Mouse (Mus musculus) liver, embryonic 15.5 days (tissue): ENCODE measurements around the gene Efna5. TPM values are rescaled to one million over a fixed set of nuclear protein-coding genes. Genes with fewer than 3 reads are reported as not detected.

ENCODE experiments used
- ATAC-seq: fragments of 200-750 bp; cut with Nextera tagmentation; 2 replicates; pipeline ENCODE4 v1.8.0; 2017; ENCODE audit warnings: moderate number of reproducible peaks, mild to moderate bottlenecking, moderate library complexity; ENCODE audit not compliant: insufficient read depth
- H3K27ac ChIP-seq: fragments of 300-500 bp; sonication (generic); replicated peaks from 2 replicates; pipeline ENCODE4 v1.5.1; 2015; ENCODE audit warnings: mild to moderate bottlenecking, inconsistent platforms
- H3K27me3 ChIP-seq: fragments of 300-500 bp; sonication (generic); 2 replicates; pipeline ENCODE4 v1.6.1; 2015; ENCODE audit warnings: mild to moderate bottlenecking, inconsistent platforms
- H3K36me3 ChIP-seq: fragments of 300-500 bp; sonication (generic); replicated peaks from 2 replicates; pipeline ENCODE4 v1.6.1; 2015; ENCODE audit warnings: moderate library complexity, mild to moderate bottlenecking, inconsistent platforms
- H3K4me1 ChIP-seq: fragments of 300-500 bp; sonication (generic); replicated peaks from 2 replicates; pipeline ENCODE4 v1.6.1; 2015; ENCODE audit warnings: inconsistent platforms
- H3K4me2 ChIP-seq: fragments of 300-500 bp; sonication (generic); 2 replicates; pipeline ENCODE4 v1.6.1; 2015; ENCODE audit warnings: moderate library complexity, mild to moderate bottlenecking, inconsistent platforms
- H3K4me3 ChIP-seq: fragments of 300-500 bp; sonication (generic); replicated peaks from 2 replicates; pipeline ENCODE4 v1.5.1; 2015; ENCODE audit warnings: mild to moderate bottlenecking, inconsistent platforms
- H3K9ac ChIP-seq: fragments of 300-500 bp; sonication (generic); 2 replicates; pipeline ENCODE4 v1.6.1; 2015; ENCODE audit warnings: moderate library complexity, mild to moderate bottlenecking, inconsistent platforms
- H3K9me3 ChIP-seq: fragments of 300-500 bp; sonication (generic); replicated peaks from 2 replicates; pipeline ENCODE4 v1.6.1; 2016; ENCODE audit warnings: inconsistent platforms
- WGBS: fragments of 180-500 bp; shearing (Covaris S2); methylation state at CpG from one replicate; pipeline ENCODE4 v1.1.7; 2015; ENCODE audit warnings: mixed read lengths; ENCODE audit not compliant: insufficient replicate concordance; 5-methylcytosine and 5-hydroxymethylcytosine counted together
- polyA plus RNA-seq: library from polyadenylated mRNA; unstranded; fragments of >200 nt; fragmentation: Nextera tagmentation; extraction: Ambion mirVana; gene quantifications from 2 replicates; pipeline ENCODE4 v1.2.1, GENCODE M21; 2015

Efna5 gene
- polyA plus RNA-seq, 1 experiment from 2014 or later, result 1.6 TPM

GRCm38 (mm10) chr17:62818821-62819220, 62.3 kb downstream of the Efna5 start:
- no peaks in the 10 kb centered on the region for H3K4me1 ChIP-seq
- no peak for ATAC-seq
- no peaks in the 10 kb centered on the region for H3K27me3 ChIP-seq
- no peak overlapping the region for H3K4me2 ChIP-seq
- 24% methylated on average over 8 of the region's 8 CpGs for WGBS
- no peaks in the 10 kb centered on the region for H3K9me3 ChIP-seq
- H3K27ac ChIP-seq, result no peak overlapping the region
- H3K4me3 ChIP-seq, result no peak overlapping the region
- H3K36me3 ChIP-seq, result no peaks in the 10 kb centered on the region
- no peak overlapping the region for H3K9ac ChIP-seq

DNA sequence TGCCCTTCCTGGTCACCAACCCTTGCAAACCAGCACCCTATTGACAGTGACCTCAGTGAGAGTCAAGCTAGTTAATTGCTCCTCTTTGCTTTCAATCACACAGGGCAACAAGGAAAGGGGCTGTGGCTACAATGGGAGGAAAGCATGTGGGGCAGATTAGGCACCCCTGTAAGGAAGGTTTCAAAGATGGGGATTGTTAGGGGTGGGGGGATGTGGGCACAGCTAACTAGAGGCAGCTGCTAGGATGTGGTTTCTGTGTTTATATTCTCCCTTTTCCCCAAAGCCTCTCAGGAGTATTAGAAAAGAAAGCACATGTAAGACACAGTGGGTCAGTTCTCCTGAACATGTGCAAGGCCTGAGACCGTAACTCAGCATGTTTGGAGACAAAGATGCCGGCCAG, 62.8 kb downstream of the Efna5 start:
- Histone ChIP-seq H3K9ac (no peak overlapping the region), H3K4me2 (no peak overlapping the region), H3K4me3 (no peak overlapping the region), H3K27ac (no peak overlapping the region), H3K36me3 (no peaks in the 10 kb centered on the region), H3K4me1 (no peaks in the 10 kb centered on the region), H3K9me3 (no peaks in the 10 kb centered on the region), H3K27me3 (no peaks in the 10 kb centered on the region)
- WGBS, result 58% methylated on average over 2 of the region's 2 CpGs
- ATAC-seq, result no peak

- H3K4me3 ChIP-seq, result no peak overlapping the region
Measured at GRCm38 (mm10) chr17:62816879-62817278, 64.2 kb downstream of the Efna5 start.

GRCm38 (mm10) chr17:62813461-62813860, 67.7 kb downstream of the Efna5 start:
- no peaks in the 10 kb centered on the region for H3K27me3 ChIP-seq
- WGBS, result 30% methylated on average over 6 of the region's 6 CpGs
- ATAC-seq, result no peak
- H3K4me3 ChIP-seq, result no peak overlapping the region
- H3K9ac ChIP-seq, result no peak overlapping the region
- no peaks in the 10 kb centered on the region for H3K4me1 ChIP-seq
- H3K4me2 ChIP-seq, result no peak overlapping the region
- no peaks in the 10 kb centered on the region for H3K9me3 ChIP-seq
- no peak overlapping the region for H3K27ac ChIP-seq
- H3K36me3 ChIP-seq, result no peaks in the 10 kb centered on the region

More at GRCm38 (mm10) chr17:62816879-62817278, 64.2 kb downstream of the Efna5 start:
- H3K4me2 ChIP-seq, result no peak overlapping the region
- ATAC-seq, result no peak
- H3K9me3 ChIP-seq, result no peaks in the 10 kb centered on the region
- H3K27ac ChIP-seq, result no peak overlapping the region
- WGBS, result 27% methylated on average over 10 of the region's 10 CpGs
- no peak overlapping the region for H3K9ac ChIP-seq
- no peaks in the 10 kb centered on the region for H3K27me3 ChIP-seq
- no peaks in the 10 kb centered on the region for H3K4me1 ChIP-seq
- H3K36me3 ChIP-seq, result no peaks in the 10 kb centered on the region

- ATAC-seq, result no peak
- Histone ChIP-seq H3K36me3 (no peaks in the 10 kb centered on the region), H3K4me3 (no peak overlapping the region), H3K4me2 (no peak overlapping the region), H3K4me1 (no peaks in the 10 kb centered on the region), H3K27me3 (no peaks in the 10 kb centered on the region), H3K27ac (no peak overlapping the region), H3K9ac (no peak overlapping the region), H3K9me3 (no peaks in the 10 kb centered on the region)
- 58% methylated on average over 4 of the region's 4 CpGs for WGBS
Measured at GRCm38 (mm10) chr17:62807891-62808290, 73.2 kb downstream of the Efna5 start.

DNA sequence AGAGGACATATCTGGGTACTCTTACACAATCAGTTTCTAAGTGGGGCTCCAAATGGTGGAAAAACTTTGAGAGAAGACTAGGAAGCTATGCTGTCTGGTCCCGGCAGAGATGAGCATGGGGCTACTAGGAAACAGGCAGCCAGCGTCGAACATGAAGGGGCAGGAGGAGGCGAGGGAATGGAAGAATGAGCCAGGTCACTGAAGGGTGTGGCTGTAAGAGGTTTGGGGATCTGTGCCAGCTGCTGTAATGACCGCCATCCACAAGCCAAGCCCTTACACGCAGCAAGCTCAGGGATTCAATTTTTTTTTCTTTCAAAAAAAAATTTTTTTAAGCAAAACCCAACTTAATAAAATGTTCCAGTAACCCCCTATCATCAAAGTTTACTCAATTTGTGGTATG, 74.5 kb downstream of the Efna5 start:
- H3K27me3 ChIP-seq, result no peaks in the 10 kb centered on the region
- no peak for ATAC-seq
- no peak overlapping the region for H3K4me3 ChIP-seq
- H3K9ac ChIP-seq, result no peak overlapping the region
- WGBS, result 64% methylated on average over 6 of the region's 6 CpGs
- no peaks in the 10 kb centered on the region for H3K36me3 ChIP-seq
- H3K9me3 ChIP-seq, result no peaks in the 10 kb centered on the region
- H3K27ac ChIP-seq, result no peak overlapping the region
- H3K4me1 ChIP-seq, result no peaks in the 10 kb centered on the region
- H3K4me2 ChIP-seq, result no peak overlapping the region

DNA sequence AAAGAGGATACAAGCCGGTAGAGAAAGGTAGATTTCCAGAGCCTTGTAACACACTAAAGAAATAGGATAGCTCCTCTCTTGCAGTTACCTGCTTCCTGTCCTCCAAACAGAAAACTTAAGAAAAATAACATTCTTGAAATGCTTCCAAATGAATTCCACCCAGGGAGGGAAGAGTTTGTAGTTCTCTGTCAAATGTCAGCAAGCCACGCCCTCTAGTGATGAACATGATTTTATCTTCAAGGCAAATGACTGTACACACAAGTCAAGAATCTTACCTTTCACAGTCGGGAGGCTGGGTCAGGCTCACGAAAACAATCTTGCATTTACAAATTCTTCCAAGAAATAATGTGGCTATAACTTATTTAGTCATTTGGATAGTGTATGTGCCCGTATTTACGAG, 78.4 kb downstream of the Efna5 start:
- no peak overlapping the region for H3K27ac ChIP-seq
- ATAC-seq, result no peak
- 63% methylated on average over 6 of the region's 6 CpGs for WGBS
- H3K4me3 ChIP-seq, result no peak overlapping the region
- H3K9ac ChIP-seq, result no peak overlapping the region
- H3K4me1 ChIP-seq, result no peaks in the 10 kb centered on the region
- H3K36me3 ChIP-seq, result no peaks in the 10 kb centered on the region
- H3K27me3 ChIP-seq, result no peaks in the 10 kb centered on the region
- H3K4me2 ChIP-seq, result no peak overlapping the region
- no peaks in the 10 kb centered on the region for H3K9me3 ChIP-seq

GRCm38 (mm10) chr17:62797272-62797671, 83.8 kb downstream of the Efna5 start:
- 76% methylated on average over 3 of the region's 3 CpGs for WGBS
- no peak for ATAC-seq

DNA sequence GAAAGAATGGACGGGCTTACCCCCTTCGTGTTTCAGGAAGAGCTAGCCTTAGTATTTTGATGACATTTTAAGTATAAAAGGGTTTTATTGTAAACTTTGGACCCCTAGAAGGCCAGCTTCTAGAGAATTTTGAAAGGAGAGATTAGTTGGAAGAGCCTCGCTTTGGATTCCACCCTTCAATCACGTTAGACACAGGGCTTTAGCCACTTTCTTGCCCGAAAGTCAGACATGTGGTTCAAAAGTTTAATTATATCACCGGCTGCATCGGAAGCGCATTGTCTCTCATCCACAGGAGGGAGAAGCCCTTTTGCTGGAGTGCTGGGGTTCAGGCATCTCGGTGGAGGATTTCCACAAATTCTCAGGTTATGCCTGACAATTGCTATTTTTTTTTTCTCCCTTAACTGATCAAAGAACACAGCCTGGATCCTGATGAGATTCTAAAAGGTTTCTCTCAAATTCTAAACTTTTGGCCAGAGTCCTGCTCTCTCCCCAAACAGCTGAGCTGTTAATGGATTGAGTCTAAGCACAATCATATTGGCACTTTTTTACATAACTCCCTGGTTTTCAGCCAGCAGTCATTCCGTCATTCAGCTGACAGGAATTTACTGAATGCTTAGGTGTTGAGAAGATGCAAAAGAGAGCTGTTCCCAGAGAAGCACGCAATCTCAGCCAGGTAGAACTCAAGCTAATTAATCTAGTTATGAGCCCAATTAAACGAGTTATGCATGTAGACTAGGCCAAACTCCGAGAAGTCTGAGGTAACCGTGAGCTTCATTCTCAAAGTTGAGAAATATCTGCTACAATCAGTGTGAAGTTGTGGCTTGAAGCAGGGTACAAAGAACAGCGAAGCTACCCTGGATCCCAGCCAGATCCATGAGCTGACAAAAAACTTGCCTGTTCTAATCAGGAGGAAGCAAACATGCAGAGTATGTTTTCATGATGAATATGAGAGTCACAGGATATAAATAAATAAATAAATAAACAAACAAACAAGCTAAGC, 91.5 kb downstream of the Efna5 start:
- no peak overlapping the region for H3K27ac ChIP-seq
- no peak overlapping the region for H3K4me3 ChIP-seq
- ATAC-seq, result no peak
- no peaks in the 10 kb centered on the region for H3K9me3 ChIP-seq
- H3K4me2 ChIP-seq, result no peak overlapping the region
- 0 out of 2 replicates have a peak, but pooled peaks cover 3% of the 10 kb centered on the region for H3K27me3 ChIP-seq
- no peaks in the 10 kb centered on the region for H3K36me3 ChIP-seq
- no peaks in the 10 kb centered on the region for H3K4me1 ChIP-seq
- WGBS, result 49% methylated on average over 15 of the region's 15 CpGs
- no peak overlapping the region for H3K9ac ChIP-seq

More at GRCm38 (mm10) chr17:62797272-62797671, 83.8 kb downstream of the Efna5 start:
- H3K27ac ChIP-seq, result no peak overlapping the region
- H3K9ac ChIP-seq, result no peak overlapping the region
- H3K4me1 ChIP-seq, result no peaks in the 10 kb centered on the region
- H3K36me3 ChIP-seq, result no peaks in the 10 kb centered on the region
- no peak overlapping the region for H3K4me2 ChIP-seq
- no peak overlapping the region for H3K4me3 ChIP-seq
- no peaks in the 10 kb centered on the region for H3K27me3 ChIP-seq
- no peaks in the 10 kb centered on the region for H3K9me3 ChIP-seq

GRCm38 (mm10) chr17:62788783-62789182, 92.3 kb downstream of the Efna5 start:
- no peak for ATAC-seq
- Histone ChIP-seq H3K4me3 (no peak overlapping the region), H3K9me3 (no peaks in the 10 kb centered on the region), H3K36me3 (no peaks in the 10 kb centered on the region), H3K27ac (no peak overlapping the region), H3K4me1 (0 out of 2 replicates have a peak, but pooled peaks cover 2% of the 10 kb centered on the region), H3K27me3 (0 out of 2 replicates have a peak, but pooled peaks cover 3% of the 10 kb centered on the region), H3K4me2 (no peak overlapping the region), H3K9ac (no peak overlapping the region)
- WGBS, result 58% methylated on average over 6 of the region's 6 CpGs

DNA sequence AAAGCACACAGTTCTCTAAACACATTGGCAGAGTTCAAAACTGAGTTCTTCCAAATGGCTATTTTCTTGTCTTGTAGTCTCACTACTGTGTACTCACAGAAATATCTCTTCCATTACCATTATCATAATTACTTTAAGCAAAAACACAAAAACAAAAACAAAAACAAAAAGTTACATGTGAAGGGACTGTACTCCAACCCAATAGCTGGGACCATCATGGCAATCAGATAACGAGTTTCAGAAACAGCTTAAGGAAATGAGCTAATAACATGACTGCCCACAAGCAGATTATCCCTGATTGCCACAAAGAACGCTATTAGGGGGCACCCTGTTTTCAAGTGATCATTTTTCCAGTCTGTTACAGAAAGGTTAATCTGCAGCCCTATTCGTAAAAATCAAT, 93.3 kb downstream of the Efna5 start:
- Histone ChIP-seq H3K4me3 (no peak overlapping the region), H3K4me1 (0 out of 2 replicates have a peak, but pooled peaks cover 2% of the 10 kb centered on the region), H3K27ac (no peak overlapping the region), H3K4me2 (no peak overlapping the region), H3K9me3 (no peaks in the 10 kb centered on the region), H3K9ac (no peak overlapping the region), H3K36me3 (no peaks in the 10 kb centered on the region), H3K27me3 (0 out of 2 replicates have a peak, but pooled peaks cover 3% of the 10 kb centered on the region)
- WGBS, result 30% methylated on average over 3 of the region's 3 CpGs
- no peak for ATAC-seq
